Mouse (Mus musculus): Measurements from ENCODE around the gene Triobp.

DNA sequence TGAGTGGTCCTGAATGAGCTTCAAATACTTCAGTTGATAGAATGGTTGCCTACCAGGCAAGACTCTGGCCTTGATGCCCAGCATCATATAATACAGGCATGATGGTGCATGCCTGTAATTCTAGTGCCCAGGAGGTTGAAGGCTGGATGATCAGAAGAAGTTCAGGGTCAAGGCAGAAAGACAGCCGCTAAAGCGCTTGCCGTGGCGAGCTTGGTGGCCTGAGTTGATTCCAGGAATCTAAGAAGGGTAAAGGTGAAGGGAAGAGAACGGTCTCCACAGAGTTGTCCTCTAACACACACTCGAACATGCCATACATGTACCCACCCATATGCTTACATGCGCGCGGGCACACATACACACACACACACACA lies 42.6 kb downstream of the Triobp start:
- TF ChIP-seq EP300 (optimal IDR thresholded peaks at IDR 0.05) (no peak), CTCF (IDR thresholded peaks at IDR 0.05; ENCODE audit: low read depth) (no peak)
